Mouse (Mus musculus) kidney, postnatal 0 days (tissue): ENCODE data around the gene Rps27l. TPM values are rescaled to one million over a fixed set of nuclear protein-coding genes. Genes with fewer than 3 reads are reported as not detected.
A peak's percentile ranks its signal among the peaks of the same experiment; 100 is the strongest.

Experiments
- ATAC-seq: fragments of 200-750 bp; cut with Nextera tagmentation; replicated peaks from 2 replicates; pipeline ENCODE4 v1.8.0; 2017; ENCODE audit warnings: low read depth, moderate number of reproducible peaks, moderate TSS enrichment, moderate library complexity; ENCODE audit not compliant: low FRiP score
- DNase-seq: peaks from one replicate; pipeline ENCODE4 v3.0.0-alpha.2; 2016; ENCODE audit warnings: low spot score
- H3K27ac ChIP-seq: fragments of 300-500 bp; sonication (generic); 2 replicates; pipeline ENCODE4 v1.5.1; 2014; ENCODE audit warnings: mild to moderate bottlenecking
- H3K27me3 ChIP-seq: fragments of 300-500 bp; sonication (generic); 2 replicates; pipeline ENCODE4 v1.6.1; 2014; ENCODE audit warnings: low read length, mixed read lengths; ENCODE audit not compliant: insufficient read depth
- H3K36me3 ChIP-seq: fragments of 300-500 bp; sonication (generic); 2 replicates; pipeline ENCODE4 v1.6.1; 2014; ENCODE audit warnings: low read length, mixed read lengths; ENCODE audit not compliant: insufficient read depth
- H3K4me1 ChIP-seq: fragments of 300-500 bp; sonication (generic); replicated peaks from 2 replicates; pipeline ENCODE4 v1.6.1; 2014; ENCODE audit warnings: antibody characterized with exemption, low read length, mixed read lengths; ENCODE audit not compliant: insufficient read depth
- H3K4me2 ChIP-seq: fragments of 300-500 bp; sonication (generic); 2 replicates; pipeline ENCODE4 v1.6.1; 2014; ENCODE audit warnings: mild to moderate bottlenecking, low read length, moderate library complexity, mixed read lengths
- H3K4me3 ChIP-seq: fragments of 300-500 bp; sonication (generic); replicated peaks from 2 replicates; pipeline ENCODE4 v1.5.1; 2014; ENCODE audit warnings: low read depth, low read length
- H3K9ac ChIP-seq: fragments of 300-500 bp; sonication (generic); 2 replicates; pipeline ENCODE4 v1.6.1; 2014; ENCODE audit warnings: low read depth, low read length
- H3K9me3 ChIP-seq: fragments of 300-500 bp; sonication (generic); replicated peaks from 2 replicates; pipeline ENCODE4 v1.6.1; 2016; ENCODE audit warnings: low read length, inconsistent platforms, mixed read lengths
- CTCF ChIP-seq: IDR thresholded peaks from 2 replicates; pipeline ENCODE4 v1.5.1; 2016; ENCODE audit warnings: antibody characterized with exemption, low read depth, mild to moderate bottlenecking, moderate library complexity
- WGBS: fragments of 180-500 bp; shearing (Covaris S2); extraction: QIAGEN DNeasy Blood & Tissue Kit; methylation state at CpG from one replicate; pipeline ENCODE4 v1.1.7; 2014; 5-methylcytosine and 5-hydroxymethylcytosine counted together
- polyA plus RNA-seq: library from polyadenylated mRNA; unstranded; fragments of >200 nt; fragmentation: Nextera tagmentation; extraction: Ambion mirVana; gene quantifications from 2 replicates; pipeline ENCODE4 v1.2.1, GENCODE M21; 2015

The Rps27l gene
- polyA plus RNA-seq, 1 experiment from 2014 or later, result 895 TPM

GRCm38 (mm10) chr9:66930351-66930750 is 15.5 kb upstream of the Rps27l start:
- H3K27ac ChIP-seq, result no peak overlapping the region
- H3K4me3 ChIP-seq, result no peak overlapping the region
- no peak overlapping the region for H3K4me2 ChIP-seq
- DNase-seq, result no peak
- H3K36me3 ChIP-seq, result no peaks in the 10 kb centered on the region
- TF ChIP-seq CTCF, result no peak
- no peaks in the 10 kb centered on the region for H3K9me3 ChIP-seq
- H3K27me3 ChIP-seq, result no peaks in the 10 kb centered on the region
- H3K4me1 ChIP-seq, result no peaks in the 10 kb centered on the region
- no peak for ATAC-seq
- 62% methylated on average over 7 of the region's 7 CpGs for WGBS
- no peak overlapping the region for H3K9ac ChIP-seq

GRCm38 (mm10) chr9:66933869-66934808 is 11.7 kb upstream of the Rps27l start:
- no peak overlapping the region for H3K27ac ChIP-seq
- H3K9me3 ChIP-seq, result no peaks in the 10 kb centered on the region
- H3K4me2 ChIP-seq, result no peak overlapping the region
- DNase-seq (no peak), ATAC-seq (no peak)
- H3K27me3 ChIP-seq, result no peaks in the 10 kb centered on the region
- no peaks in the 10 kb centered on the region for H3K36me3 ChIP-seq
- TF ChIP-seq CTCF, result no peak
- H3K4me1 ChIP-seq, result no peaks in the 10 kb centered on the region
- WGBS, result 63% methylated on average over 19 of the region's 19 CpGs
- H3K4me3 ChIP-seq, result no peak overlapping the region
- no peak overlapping the region for H3K9ac ChIP-seq

GRCm38 (mm10) chr9:66937507-66937906 is 8.4 kb upstream of the Rps27l start:
- no peak for TF ChIP-seq CTCF
- WGBS, result 48% methylated on average over 8 of the region's 8 CpGs

GRCm38 (mm10) chr9:66938836-66939235 is 7.0 kb upstream of the Rps27l start:
- DNase-seq, result peak; percentile 91
- H3K4me1 ChIP-seq, result no peaks in the 10 kb centered on the region
- WGBS, result 5% methylated on average over 4 of the region's 4 CpGs

More at GRCm38 (mm10) chr9:66937507-66937906, 8.4 kb upstream of the Rps27l start:
- H3K27me3 ChIP-seq, result no peaks in the 10 kb centered on the region
- no peak overlapping the region for H3K4me2 ChIP-seq
- no peak for DNase-seq
- H3K4me3 ChIP-seq, result no peak overlapping the region
- no peak overlapping the region for H3K27ac ChIP-seq
- no peaks in the 10 kb centered on the region for H3K36me3 ChIP-seq
- ATAC-seq, result no peak
- no peak overlapping the region for H3K9ac ChIP-seq
- no peaks in the 10 kb centered on the region for H3K9me3 ChIP-seq
- H3K4me1 ChIP-seq, result no peaks in the 10 kb centered on the region

GRCm38 (mm10) chr9:66945161-66945560 is 725 bp upstream of the Rps27l start:
- Histone ChIP-seq H3K36me3 (peaks cover 9% of the 10 kb centered on the region), H3K4me2 (peak overlapping the region; percentile 73), H3K9me3 (no peaks in the 10 kb centered on the region), H3K27ac (peak overlapping the region; percentile 94), H3K4me1 (no peaks in the 10 kb centered on the region), H3K4me3 (peak overlapping the region; percentile 64), H3K9ac (peak overlapping the region; percentile 91), H3K27me3 (no peaks in the 10 kb centered on the region)
- ATAC-seq, result no peak
- no peak for TF ChIP-seq CTCF
- no peak for DNase-seq
- WGBS, result 11% methylated on average over 4 of the region's 4 CpGs

More at GRCm38 (mm10) chr9:66938836-66939235, 7.0 kb upstream of the Rps27l start:
- peak; percentile 92 for TF ChIP-seq CTCF
- Histone ChIP-seq H3K9me3 (no peaks in the 10 kb centered on the region), H3K36me3 (no peaks in the 10 kb centered on the region), H3K4me2 (no peak overlapping the region), H3K9ac (no peak overlapping the region), H3K27ac (no peak overlapping the region), H3K4me3 (no peak overlapping the region), H3K27me3 (no peaks in the 10 kb centered on the region)
- 0 out of 2 replicates have a peak, but pooled peaks have one; percentile 31 for ATAC-seq

- Histone ChIP-seq H3K4me2 (no peak overlapping the region), H3K4me3 (no peak overlapping the region), H3K36me3 (peaks cover 9% of the 10 kb centered on the region), H3K27me3 (no peaks in the 10 kb centered on the region), H3K27ac (no peak overlapping the region), H3K9me3 (no peaks in the 10 kb centered on the region), H3K4me1 (no peaks in the 10 kb centered on the region), H3K9ac (no peak overlapping the region)
- DNase-seq (no peak), ATAC-seq (no peak)
- TF ChIP-seq CTCF, result no peak
- 96% methylated on average over 2 of the region's 2 CpGs for WGBS
Observed at GRCm38 (mm10) chr9:66948536-66948935, 2.6 kb downstream of the Rps27l start.
